Mouse (Mus musculus) heart, postnatal 0 days (tissue): Measurements from ENCODE around the gene Atp2c2. TPM values are rescaled to one million over a fixed set of nuclear protein-coding genes. Genes with fewer than 3 reads are reported as not detected.

Experiments
- ATAC-seq: fragments of 200-750 bp; cut with Nextera tagmentation; 2 replicates; pipeline ENCODE4 v1.8.0; 2017; ENCODE audit warnings: low read depth, moderate number of reproducible peaks, moderate library complexity; ENCODE audit not compliant: insufficient read depth
- DNase-seq: peaks from one replicate; pipeline ENCODE4 v3.0.0-alpha.2; 2016; ENCODE audit warnings: low spot score
- H3K27ac ChIP-seq: fragments of 300-500 bp; sonication (generic); 2 replicates; pipeline ENCODE4 v1.5.1; 2014; ENCODE audit warnings: low read depth, mild to moderate bottlenecking
- H3K27me3 ChIP-seq: fragments of 300-500 bp; sonication (generic); 2 replicates; pipeline ENCODE4 v1.6.1; 2014; ENCODE audit warnings: low read length, mixed read lengths; ENCODE audit not compliant: control insufficient read depth, insufficient read depth
- H3K36me3 ChIP-seq: fragments of 300-500 bp; sonication (generic); replicated peaks from 2 replicates; pipeline ENCODE4 v1.6.1; 2014; ENCODE audit warnings: low read length, mixed read lengths; ENCODE audit not compliant: control insufficient read depth, insufficient read depth
- H3K4me1 ChIP-seq: fragments of 300-500 bp; sonication (generic); 2 replicates; pipeline ENCODE4 v1.6.1; 2014; ENCODE audit warnings: antibody characterized with exemption; ENCODE audit not compliant: control insufficient read depth, insufficient read depth
- H3K4me2 ChIP-seq: fragments of 300-500 bp; sonication (generic); 2 replicates; pipeline ENCODE4 v1.6.1; 2014; ENCODE audit warnings: low read depth, mild to moderate bottlenecking, low read length, moderate library complexity
- H3K4me3 ChIP-seq: fragments of 300-500 bp; sonication (generic); 2 replicates; pipeline ENCODE4 v1.5.1; 2014; ENCODE audit warnings: low read depth, low read length
- H3K9ac ChIP-seq: fragments of 300-500 bp; sonication (generic); replicated peaks from 2 replicates; pipeline ENCODE4 v1.6.1; 2014; ENCODE audit warnings: low read depth, low read length, mixed read lengths
- H3K9me3 ChIP-seq: fragments of 300-500 bp; sonication (generic); replicated peaks from 2 replicates; pipeline ENCODE4 v1.6.1; 2016; ENCODE audit warnings: low read length; ENCODE audit not compliant: control insufficient read depth
- CTCF ChIP-seq: IDR thresholded peaks from 2 replicates; pipeline ENCODE4 v1.5.1; 2016; ENCODE audit warnings: antibody characterized with exemption, control low read depth, low read depth
- EP300 ChIP-seq: IDR thresholded peaks from 2 replicates; pipeline ENCODE4 v1.6.1; 2016; ENCODE audit warnings: antibody characterized with exemption, low read depth
- WGBS: fragments of 180-500 bp; shearing (Covaris S2); extraction: QIAGEN DNeasy Blood & Tissue Kit; methylation state at CpG from one replicate; pipeline ENCODE4 v1.1.7; 2014; 5-methylcytosine and 5-hydroxymethylcytosine counted together
- polyA plus RNA-seq: library from polyadenylated mRNA; unstranded; fragments of >200 nt; fragmentation: Nextera tagmentation; extraction: Ambion mirVana; gene quantifications from 2 replicates; pipeline ENCODE4 v1.2.1, GENCODE M21; 2015
- total RNA-seq: library from RNA; depleted of rRNA; stranded (reverse); fragments of >200 nt; gene quantifications from 2 replicates; pipeline ENCODE4 v1.2.3, GENCODE M21; 2014; ENCODE audit warnings: low replicate concordance; rRNA removed

Gene Atp2c2
- not detected in 2 replicates for total RNA-seq
- polyA plus RNA-seq = 0.12 and 0.21 TPM in 2 replicates

GRCm38 (mm10) chr8:119699549-119700134 is at the start of gene Atp2c2:
TSS of gene Atp2c2 (plus strand) at chr8:119700009.
- no peak within 1 kb of the TSS for H3K4me3 ChIP-seq
- H3K4me1 ChIP-seq = no peaks in the 10 kb centered on the region
- no peak within 1 kb of the TSS for H3K27ac ChIP-seq
- no peak within 1 kb of the TSS for H3K4me2 ChIP-seq
- 9% methylated on average over 26 of the region's 26 CpGs for WGBS
- TF ChIP-seq CTCF (no peak), EP300 (no peak)
- no peaks in the 10 kb centered on the region for H3K9me3 ChIP-seq
- DNase-seq = no peak
- ATAC-seq = no peak
- peaks cover 47% of the 10 kb centered on the region for H3K27me3 ChIP-seq
- H3K9ac ChIP-seq = no peak within 1 kb of the TSS
- no peaks in the 10 kb centered on the region for H3K36me3 ChIP-seq

GRCm38 (mm10) chr8:119651324-119651723 is 48.5 kb upstream of the Atp2c2 start:
- H3K27me3 ChIP-seq = no peaks in the 10 kb centered on the region
- H3K4me3 ChIP-seq = no peak overlapping the region
- TF ChIP-seq CTCF (no peak), EP300 (no peak)
- DNase-seq = no peak
- H3K4me2 ChIP-seq = no peak overlapping the region
- no peak for ATAC-seq
- H3K36me3 ChIP-seq = no peaks in the 10 kb centered on the region
- WGBS = 57% methylated on average over 2 of the region's 2 CpGs
- no peaks in the 10 kb centered on the region for H3K4me1 ChIP-seq
- no peak overlapping the region for H3K27ac ChIP-seq
- no peak overlapping the region for H3K9ac ChIP-seq
- no peaks in the 10 kb centered on the region for H3K9me3 ChIP-seq

GRCm38 (mm10) chr8:119656709-119657464 is 42.9 kb upstream of the Atp2c2 start:
- TF ChIP-seq CTCF (peak; percentile 64), EP300 (no peak)
- H3K27ac ChIP-seq = no peak overlapping the region
- H3K4me2 ChIP-seq = no peak overlapping the region
- ATAC-seq (peak; percentile 52; the same call in 1 of the 2 replicates), DNase-seq (peak; percentile 24)
- H3K4me3 ChIP-seq = no peak overlapping the region
- H3K9me3 ChIP-seq = no peaks in the 10 kb centered on the region
- 34% methylated on average over 5 of the region's 5 CpGs for WGBS
- H3K36me3 ChIP-seq = no peaks in the 10 kb centered on the region
- no peak overlapping the region for H3K9ac ChIP-seq
- peaks cover 11% of the 10 kb centered on the region; the same call in 1 of the 2 replicates for H3K4me1 ChIP-seq
- H3K27me3 ChIP-seq = no peaks in the 10 kb centered on the region

- no peak overlapping the region for H3K4me2 ChIP-seq
- ATAC-seq (peak; percentile 55), DNase-seq (peak; percentile 50)
- 20% methylated on average over 9 of the region's 9 CpGs for WGBS
- H3K27me3 ChIP-seq = no peaks in the 10 kb centered on the region
- peaks cover 23% of the 10 kb centered on the region for H3K4me1 ChIP-seq
- H3K4me3 ChIP-seq = no peak overlapping the region
- peak overlapping the region; percentile 37; the same call in 1 of the 2 replicates for H3K27ac ChIP-seq
- no peaks in the 10 kb centered on the region for H3K36me3 ChIP-seq
- TF ChIP-seq EP300 (no peak), CTCF (no peak)
- H3K9me3 ChIP-seq = no peaks in the 10 kb centered on the region
- H3K9ac ChIP-seq = no peak overlapping the region
Observed at GRCm38 (mm10) chr8:119661081-119661480, 38.7 kb upstream of the Atp2c2 start.

- no peak overlapping the region for H3K4me2 ChIP-seq
- H3K4me3 ChIP-seq = no peak overlapping the region
- TF ChIP-seq EP300 = no peak
- H3K9ac ChIP-seq = no peak overlapping the region
- peaks cover 24% of the 10 kb centered on the region for H3K4me1 ChIP-seq
- no peaks in the 10 kb centered on the region for H3K36me3 ChIP-seq
- WGBS = 73% methylated on average over 6 of the region's 6 CpGs
- ATAC-seq (no peak), DNase-seq (no peak)
- H3K9me3 ChIP-seq = no peaks in the 10 kb centered on the region
- no peak overlapping the region for H3K27ac ChIP-seq
- H3K27me3 ChIP-seq = no peaks in the 10 kb centered on the region
Observed at GRCm38 (mm10) chr8:119661892-119662291, 37.9 kb upstream of the Atp2c2 start.
